Mouse (Mus musculus) heart, postnatal 10 days (tissue): ENCODE results near the gene Ralgds. TPM values are rescaled to one million over a fixed set of nuclear protein-coding genes. Genes with fewer than 3 reads are reported as not detected.

Experiments
- DNase-seq, 2 experiments: peaks; one replicate each; pipeline ENCODE4 v3.0.0; 2021
- intact Hi-C: fragments of 180-260 bp; cut with DNase I; formaldehyde crosslinking; loops from one replicate; pipeline ENCODE4 v1.15.1; 2025
- total RNA-seq, 2 experiments: library from RNA; stranded (reverse); gene quantifications; 2 replicates each; pipeline ENCODE4 v1.2.3; 2021

The Ralgds gene
- total RNA-seq, 2 experiments from 2014 or later: 20.6 to 26.6 TPM

DNA sequence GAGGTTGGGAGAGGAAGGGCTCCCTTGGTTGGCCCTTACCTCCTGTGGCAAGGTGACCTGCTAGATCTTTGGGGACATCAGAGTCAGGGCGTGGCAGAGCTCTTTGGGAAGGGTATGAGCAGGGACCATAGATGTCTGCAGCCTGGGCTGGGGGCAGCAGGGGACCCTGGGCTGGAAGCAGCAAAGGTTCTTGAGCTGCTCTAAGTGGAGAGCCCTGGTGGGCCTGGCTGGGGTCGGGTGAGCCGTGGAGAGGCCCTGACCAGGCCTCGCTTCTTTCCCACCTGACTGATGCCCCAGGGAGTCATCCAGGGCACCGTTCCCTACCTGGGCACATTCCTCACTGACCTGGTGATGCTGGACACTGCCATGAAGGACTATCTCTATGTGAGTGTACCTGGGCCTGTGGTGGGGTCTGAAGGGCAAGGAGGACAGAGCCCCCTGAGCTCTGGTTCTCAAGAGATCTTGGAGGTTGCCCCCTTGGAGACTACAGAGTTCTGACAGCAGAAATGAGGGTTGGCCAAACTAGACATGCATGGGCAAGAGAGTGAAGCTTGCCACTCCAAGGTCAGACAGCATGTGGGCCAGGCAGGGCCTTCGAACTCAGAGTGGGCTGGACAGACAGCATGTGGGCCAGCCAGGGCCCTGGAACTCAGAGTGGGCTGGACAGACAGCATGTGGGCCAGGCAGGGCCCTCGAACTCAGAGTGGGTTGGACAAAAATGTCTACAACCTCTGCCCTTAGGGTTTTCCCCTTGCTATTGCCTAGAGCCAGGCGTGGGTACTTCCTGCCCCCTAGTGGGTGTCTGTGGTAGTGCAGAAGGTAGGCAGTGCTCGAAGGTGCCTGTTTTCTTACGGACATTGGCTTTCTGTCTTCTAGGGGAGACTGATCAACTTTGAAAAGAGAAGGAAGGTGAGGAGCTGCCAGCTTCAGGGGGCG, 34.6 kb downstream of the Ralgds start:
- intact Hi-C loops: loop anchor here (1.0 kb wide), 2 partner anchors 30 to 33 kb away; no protein-coding TSS in a partner anchor
- peak; percentile 88 to 94 for DNase-seq

DNA sequence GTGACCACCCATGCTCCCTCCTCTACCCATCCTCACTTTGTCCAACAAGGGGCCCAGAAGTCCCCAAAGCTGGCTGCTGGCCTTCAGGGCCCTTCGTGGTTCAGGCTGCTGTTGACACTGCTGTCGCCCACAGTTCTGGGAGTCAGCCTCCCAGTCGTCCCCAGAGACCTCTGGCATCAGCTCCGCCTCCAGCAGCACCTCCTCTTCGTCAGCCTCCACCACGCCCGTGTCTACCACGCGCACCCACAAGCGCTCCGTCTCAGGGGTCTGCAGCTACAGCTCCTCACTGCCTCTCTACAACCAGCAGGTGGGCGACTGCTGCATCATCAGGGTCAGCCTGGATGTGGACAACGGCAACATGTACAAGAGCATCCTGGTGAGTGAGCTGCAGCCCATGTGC, 36.2 kb downstream of the Ralgds start:
- intact Hi-C loops: no loop called here
- DNase-seq: no peak

DNA sequence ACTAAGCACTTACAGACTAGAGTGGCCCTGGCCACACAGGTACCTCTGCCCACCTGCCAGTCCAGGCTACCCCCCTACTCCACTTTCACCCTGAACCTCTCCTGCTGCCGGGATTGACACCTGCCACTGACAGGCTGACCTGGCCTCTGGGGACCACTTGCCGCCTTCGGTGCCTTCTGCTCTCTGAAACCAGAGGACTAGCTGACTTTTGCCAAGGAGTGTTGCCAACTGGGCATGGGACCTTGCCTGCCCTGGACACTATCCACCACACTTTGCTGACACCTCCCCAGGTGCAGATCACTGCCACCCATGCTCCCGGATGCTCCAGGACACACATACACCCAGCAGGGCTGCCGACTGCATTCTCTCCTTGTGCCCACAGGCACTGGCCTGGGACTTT, 39.4 kb downstream of the Ralgds start:
- intact Hi-C loops: no loop called here
- DNase-seq: no peak

DNA sequence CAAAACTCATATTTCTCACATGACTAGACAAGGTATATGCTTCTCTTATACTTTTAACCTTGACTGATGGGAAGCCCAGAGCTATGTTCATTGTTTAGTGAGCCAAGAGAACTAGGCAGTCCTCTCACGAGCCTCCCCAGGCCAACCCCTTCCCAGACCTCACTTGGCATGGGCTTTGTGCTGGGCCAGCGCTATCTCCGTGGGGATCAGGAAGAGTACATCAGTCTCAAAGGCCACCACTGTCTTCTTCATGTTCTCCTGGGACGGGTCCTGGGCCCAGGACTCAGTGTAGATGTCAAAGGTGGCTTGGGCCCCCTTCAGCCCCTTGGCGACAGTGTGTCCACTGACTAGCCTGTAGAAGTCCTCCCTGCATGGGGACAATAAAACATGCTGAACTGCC, 44.5 kb downstream of the Ralgds start:
- no peak for DNase-seq
- intact Hi-C loops: no loop called here

DNA sequence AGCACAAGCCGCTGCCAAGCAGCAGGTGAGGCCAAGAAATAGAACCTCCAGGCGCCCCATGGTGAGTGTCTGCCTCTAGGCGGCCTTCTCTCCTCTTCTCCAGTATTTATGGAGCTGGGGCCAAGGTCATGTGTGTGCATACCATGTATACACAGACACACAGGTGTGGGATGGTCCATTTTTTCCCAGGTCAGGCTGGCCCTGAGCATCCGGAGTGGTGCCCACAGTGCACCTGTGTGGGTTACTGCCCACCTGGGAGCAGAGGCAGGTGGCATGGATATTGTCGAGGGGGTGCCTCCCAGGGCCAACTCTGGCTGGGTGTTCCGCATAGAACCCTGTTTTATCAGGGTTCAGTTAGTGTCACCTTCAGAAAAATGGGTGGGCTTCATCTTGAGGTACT, 50.4 kb downstream of the Ralgds start, which contains the start of gene Cel:
Gene Cel, minus strand, starts transcription at position 101 of the 400 bp plus-strand sequence.
- intact Hi-C loops: no loop called here
- DNase-seq: no peak

DNA sequence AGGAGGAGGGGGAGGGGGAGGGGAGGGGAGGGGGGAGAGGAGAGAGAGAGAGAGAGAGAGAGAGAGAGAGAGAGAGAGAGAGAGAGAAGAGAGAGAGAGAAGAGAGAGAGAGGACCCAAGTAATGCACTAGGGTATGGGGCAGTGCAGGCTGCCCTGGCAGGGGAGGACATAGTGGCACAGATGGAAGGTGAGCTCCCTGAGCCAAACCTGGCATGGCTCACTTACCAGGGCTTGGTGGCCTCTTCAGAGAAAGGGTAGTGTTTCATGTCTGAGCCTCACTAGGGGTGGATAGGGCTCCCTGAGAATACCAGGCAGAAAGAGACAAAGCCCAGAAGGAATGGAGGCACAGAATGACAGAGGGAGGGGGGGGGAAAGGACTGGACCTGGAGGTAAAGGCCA, 50.9 kb downstream of the Ralgds start:
- intact Hi-C loops: no loop called here
- DNase-seq: no peak

DNA sequence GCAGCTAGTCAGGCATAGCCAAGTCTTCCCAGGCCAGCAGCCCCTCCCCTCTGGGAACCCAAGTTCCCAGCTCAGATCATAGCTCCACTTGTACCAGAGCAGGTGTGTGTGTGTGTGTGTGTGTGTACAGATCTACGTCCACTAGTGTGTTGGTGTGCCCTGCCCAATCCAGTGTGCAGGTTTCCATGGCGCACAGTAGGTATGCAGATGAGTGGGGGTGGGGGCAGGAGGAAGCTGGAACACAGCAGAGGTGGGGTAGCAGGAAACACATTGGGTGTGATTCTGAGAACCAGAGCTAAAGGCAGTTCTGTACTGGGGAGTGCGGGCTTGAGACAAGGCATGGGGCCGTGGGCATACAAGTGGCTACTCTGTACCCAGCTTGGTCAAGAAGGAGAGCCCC, 51.5 kb downstream of the Ralgds start:
- no peak for DNase-seq
- intact Hi-C loops: no loop called here

DNA sequence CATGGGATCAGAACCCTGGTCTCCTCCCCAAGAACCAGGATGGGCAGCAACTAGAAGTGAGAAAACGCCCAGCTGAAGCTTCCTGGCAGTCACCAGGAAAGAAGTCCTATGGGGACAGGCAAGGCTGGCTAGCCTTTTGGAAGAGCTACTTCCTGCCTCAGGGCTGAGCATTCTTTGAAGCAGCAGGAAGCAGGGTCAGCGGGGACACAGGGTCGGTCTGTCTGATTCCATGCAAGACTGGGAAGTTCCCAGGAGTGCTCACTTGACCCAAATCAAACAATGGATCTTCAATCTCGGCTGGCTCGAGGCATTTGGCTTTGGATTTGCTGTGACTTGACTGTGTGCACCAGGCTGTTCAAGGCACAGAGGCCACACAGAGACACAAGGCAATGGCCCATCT, 53.6 kb downstream of the Ralgds start:
- intact Hi-C loops: no loop called here
- DNase-seq: peak; percentile 32 to 34

DNA sequence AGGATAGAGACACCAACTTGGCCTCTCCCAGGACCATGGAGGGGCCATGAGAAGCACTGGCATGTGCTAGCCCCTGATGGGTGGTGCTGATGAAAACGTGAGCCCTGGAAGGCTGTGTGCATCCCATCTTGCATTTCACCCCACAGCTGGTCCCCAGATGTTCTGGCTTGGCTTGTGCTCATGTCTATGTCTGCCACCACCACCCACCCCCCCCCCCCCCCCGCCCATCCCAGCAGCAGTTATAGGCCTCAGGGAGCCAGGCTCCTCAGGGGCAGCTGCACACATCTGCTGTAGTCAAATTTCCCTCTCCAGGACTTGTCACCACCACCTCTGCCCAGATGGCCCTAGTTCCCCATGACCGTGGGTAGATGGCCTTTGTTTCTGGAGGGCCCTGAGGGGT, 57.0 kb downstream of the Ralgds start:
- DNase-seq: peak; percentile 48 to 51
- intact Hi-C loops: no loop called here

DNA sequence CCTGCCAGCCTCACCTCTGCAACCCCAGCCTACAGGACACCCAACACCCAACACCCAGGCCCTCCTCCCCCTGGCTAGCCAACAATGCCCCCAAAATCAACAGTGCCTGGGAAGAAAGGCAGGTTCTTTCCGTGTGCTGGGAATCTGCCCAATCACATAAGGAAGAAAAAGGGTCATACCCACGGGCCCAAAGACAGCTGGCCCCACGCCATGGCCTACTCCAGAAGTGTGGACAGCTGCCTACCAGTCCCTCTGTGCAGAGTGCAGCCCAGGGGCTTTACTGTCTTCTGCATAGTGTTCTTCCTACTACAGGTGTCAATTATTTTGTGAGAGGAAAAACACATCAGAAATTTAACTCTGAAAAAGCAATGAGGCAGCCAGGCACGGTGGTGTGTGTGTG, 62.4 kb downstream of the Ralgds start:
- no peak for DNase-seq
- intact Hi-C loops: no loop called here

DNA sequence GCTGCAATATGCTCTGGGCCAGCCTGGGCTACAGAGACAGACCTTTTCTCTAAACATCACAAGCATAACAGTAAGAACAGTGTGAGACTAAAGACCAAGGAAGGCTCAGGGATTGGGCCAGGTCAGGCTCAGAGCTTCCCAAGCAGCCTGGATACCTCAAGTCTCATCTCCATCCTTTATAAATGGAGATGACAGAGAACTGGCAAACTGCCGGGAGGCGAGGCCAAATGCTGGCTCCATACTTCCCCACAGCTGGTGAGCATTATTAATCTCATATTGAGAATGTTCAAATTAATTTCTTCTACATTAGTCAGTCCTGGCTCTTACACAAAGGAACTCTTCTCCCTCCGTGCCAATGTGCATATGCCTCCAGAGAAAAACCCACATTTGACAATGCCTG, 63.9 kb downstream of the Ralgds start:
- intact Hi-C loops: no loop called here
- DNase-seq: peak; percentile 48 to 51

DNA sequence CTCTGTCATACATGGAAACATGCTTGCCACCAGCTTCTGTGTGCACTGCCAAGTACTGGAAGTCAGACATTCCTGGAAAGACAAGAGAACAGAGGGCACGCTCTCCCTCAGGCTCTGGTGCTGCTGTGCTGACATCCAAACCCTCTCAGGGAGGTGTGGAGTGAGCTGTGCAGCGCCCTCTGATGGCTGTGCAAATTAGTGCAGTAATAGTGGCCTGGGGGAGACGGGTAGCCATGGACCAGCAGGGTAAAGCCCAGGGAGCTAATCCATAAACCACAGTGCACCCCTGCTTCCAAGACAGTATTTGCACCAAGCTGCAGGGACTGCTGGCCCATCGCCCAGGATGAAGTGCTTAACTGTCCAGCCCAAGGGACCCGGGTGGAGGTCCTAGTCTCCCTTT, 65.1 kb downstream of the Ralgds start:
- intact Hi-C loops: no loop called here
- DNase-seq: peak in 1 of 2 experiments; percentile 47

DNA sequence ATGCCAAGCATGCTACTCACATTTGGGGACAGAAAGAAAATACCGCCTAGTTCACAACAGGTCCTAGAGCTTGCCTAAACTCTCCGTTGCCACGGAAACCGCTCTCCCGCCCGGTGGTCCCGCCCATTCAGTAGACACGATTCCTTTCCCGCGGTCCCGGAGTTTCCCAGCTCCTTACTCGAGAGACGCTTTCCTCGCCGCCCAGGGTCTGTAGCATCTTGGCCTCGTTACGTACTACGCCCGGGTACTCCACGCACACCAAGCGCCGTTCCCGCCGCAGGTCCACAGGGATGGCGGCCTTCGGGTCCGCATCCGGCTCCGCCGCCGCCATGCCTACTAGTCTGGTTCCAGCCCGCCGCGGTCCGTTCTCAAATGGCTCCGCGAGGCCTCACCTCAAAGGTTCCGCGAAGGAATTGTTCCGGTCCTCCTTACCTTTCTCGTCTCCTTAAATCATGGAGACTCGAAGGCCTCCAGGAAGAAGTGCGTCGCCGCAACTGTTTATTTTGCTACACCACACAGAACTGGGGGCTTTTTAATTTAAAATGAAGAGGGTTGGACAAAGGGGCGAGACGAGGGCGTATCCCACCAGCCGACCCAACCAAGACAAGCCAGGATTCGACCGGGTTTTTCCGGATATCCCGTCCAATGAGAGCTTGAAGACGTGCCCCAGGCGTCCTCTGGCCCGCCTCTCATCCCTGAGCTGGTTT, 69.9 kb downstream of the Ralgds start:
- intact Hi-C loops: no loop called here
- peak; percentile 93 to 95 for DNase-seq

DNA sequence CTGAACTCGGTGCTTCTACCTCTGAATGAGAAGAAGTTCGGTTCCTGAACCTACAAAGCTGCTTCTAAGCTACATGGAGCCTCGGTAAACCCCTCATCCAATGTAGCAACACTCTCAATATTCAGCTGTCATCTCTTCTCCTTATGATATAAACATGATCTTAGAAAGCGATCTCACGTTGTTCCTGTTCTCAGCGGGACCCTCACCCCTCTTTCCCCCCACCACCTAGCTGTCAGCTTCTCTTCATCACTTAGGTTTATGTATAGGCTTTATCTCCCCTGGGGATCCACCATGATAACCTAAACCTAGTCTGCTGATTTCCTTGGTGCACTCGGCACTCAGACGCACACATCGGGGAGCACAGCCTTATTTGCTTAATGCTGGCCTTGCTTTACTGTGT, 70.7 kb downstream of the Ralgds start, which contains the start of gene Gtf3c5:
Gene Gtf3c5, minus strand, starts transcription at position 101 of the 400 bp plus-strand sequence.
- intact Hi-C loops: no loop called here
- no peak for DNase-seq

DNA sequence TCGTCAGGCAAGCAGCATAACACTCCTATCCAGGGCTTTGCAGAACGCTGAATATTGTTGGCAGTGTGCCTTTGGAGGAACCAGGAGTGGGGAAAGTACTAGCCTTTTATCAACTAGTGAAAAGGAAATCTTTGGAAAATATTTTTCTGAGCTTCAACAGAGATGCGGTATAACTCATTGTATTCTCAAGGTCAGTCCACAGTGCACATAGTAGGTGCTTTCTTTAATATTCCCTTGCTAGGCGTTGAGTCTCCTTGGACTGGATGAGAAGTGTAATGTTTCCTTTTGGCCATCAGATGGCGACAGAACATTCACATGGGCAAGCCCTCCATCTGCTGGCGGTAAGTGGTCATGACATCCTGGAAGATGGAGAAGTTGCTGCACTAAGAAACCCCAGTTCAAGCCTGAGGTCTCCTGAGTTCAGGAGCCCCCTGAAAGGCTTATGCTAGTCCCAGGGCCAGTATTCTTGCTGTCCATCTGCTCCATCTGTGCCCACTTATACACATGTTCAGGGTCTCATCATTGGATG, 72.2 kb downstream of the Ralgds start:
- peak; percentile 83 to 87 for DNase-seq
- intact Hi-C loops: loop anchor here (1.0 kb wide), 1 partner anchor 71 kb away; no protein-coding TSS in a partner anchor

DNA sequence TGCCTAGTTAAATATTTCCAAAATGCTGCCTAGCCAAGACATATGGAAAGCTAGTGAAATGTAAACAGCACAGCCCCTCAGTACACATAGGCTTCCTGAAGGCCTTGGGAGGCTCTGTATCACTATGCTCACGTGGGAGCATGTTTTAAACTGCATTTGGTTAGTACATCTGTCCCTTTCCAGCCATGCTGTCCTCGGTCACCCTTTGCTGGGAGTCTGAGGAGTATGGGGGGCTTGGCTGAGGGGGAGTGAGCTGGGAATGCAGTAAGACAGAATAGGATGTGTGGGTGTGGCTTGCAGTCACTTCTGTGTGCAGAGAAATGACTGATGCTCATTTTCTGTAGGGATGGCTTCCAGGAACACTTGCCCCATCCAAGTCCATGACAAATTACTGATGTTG, 72.8 kb downstream of the Ralgds start:
- intact Hi-C loops: loop anchor here (1.0 kb wide), 1 partner anchor 71 kb away; no protein-coding TSS in a partner anchor
- no peak for DNase-seq

DNA sequence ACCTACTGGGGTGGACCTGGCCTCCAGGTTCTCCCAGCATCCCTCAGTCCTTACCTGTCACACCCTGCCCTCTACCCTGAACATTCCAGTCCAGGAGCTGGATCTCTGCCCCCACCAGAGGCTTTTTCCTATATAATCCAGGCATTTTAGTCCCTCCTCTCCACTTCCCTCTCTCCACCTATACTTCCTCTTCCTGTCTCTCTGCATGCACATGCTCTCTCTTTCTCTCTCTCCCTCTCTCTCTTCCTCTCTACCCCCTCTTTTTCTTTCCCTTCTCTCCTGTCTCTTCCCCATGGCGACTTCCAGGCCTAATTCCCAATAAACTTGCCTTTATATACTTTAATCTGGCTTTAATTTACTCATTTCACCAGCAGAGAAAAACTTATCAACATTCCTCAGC, 75.6 kb downstream of the Ralgds start:
- intact Hi-C loops: no loop called here
- DNase-seq: no peak

DNA sequence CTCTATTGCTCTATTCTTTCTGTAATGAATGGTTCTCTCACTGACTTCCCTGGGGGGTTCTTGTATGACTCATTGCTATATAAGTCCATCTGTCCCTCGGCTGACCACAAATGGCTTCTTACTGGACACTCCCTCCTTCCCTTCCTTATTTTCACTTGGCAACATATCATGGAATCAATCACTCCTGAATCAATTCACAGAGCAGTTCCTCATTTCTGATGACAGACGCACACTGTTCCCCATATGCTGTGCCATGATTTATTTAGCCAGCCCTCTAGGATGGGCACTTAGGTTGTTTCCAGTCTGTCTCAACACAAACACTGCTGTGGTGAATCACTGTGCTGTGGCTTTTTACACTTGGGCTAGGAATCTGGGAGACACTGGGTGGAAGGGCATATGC, 78.6 kb downstream of the Ralgds start:
- intact Hi-C loops: no loop called here
- DNase-seq: no peak

DNA sequence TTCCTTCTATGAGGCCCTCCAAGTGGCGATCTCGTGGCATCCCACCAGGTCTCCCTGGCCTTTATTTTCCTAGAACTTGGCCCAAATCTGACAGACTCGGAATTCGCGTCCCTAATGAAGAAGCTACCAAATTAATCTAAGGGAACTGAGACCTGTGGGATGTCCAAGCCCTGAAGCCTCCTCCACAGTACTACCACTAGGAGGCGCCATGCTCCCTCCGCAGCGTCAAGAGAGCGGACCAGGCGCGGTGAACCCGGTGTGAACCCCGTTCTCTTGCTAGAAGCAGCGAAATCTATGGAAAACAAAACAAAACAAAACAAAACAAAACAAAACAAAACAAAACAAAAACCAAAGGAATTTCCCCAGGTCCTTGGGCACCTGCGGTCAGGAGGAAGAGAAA, 79.9 kb downstream of the Ralgds start:
- intact Hi-C loops: loop anchor here (1.0 kb wide), 2 partner anchors 29 to 47 kb away; no protein-coding TSS in a partner anchor
- DNase-seq: peak; percentile 65 to 79

DNA sequence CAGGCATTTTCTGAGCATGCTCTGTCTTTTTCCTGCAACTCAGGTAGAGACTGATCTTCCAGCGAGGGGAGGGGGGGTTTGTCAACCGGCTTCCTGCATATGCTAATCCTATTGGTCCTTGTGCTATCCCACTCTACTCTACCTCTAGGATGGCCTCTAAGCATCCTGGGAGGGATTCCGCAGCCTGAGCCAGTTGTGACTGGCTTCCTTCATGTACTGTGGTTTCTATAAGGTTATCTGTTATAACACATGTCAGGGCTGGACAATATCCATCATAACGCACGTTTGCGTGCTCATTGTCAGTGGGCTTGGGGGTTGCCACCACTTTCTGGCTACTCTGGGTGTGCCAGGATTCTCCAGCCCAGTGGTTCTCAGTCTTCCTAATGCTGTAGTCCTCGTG, 83.1 kb downstream of the Ralgds start:
- intact Hi-C loops: no loop called here
- DNase-seq: no peak

DNA sequence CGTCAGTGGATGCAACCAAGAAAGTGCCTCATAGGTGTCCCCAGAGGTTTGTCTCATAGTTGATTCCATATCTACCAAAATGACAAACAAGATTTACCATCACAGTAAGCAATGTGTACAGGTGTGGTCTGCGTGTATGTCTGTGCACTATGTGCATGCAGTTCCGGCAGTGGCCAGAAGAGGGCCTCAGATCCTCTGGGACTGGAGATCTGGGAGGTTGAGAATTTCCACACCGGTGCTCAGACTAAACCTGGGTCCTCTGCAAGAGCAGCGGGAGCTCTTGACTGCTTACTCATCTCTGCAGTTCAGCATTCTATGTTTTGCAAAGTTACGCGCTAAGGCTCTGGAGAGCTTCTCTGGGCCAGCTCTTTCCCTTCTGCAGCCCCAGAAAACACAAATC, 84.1 kb downstream of the Ralgds start:
- intact Hi-C loops: no loop called here

More for the DNA sequence above, 84.1 kb downstream of the Ralgds start:
- no peak for DNase-seq
